Mouse (Mus musculus) G1E (cell line): Measurements from ENCODE around the gene Abcd3. TPM values are rescaled to one million over a fixed set of nuclear protein-coding genes. Genes with fewer than 3 reads are reported as not detected.

Experiments used
- ATAC-seq: 2 replicates; pipeline ENCODE4 v1.8.0; 2016; ENCODE audit warnings: mild to moderate bottlenecking; ENCODE audit not compliant: insufficient number of reproducible peaks, poor library complexity, low FRiP score, severe bottlenecking; ENCODE audit errors: extremely low read depth
- DNase-seq: peaks from one replicate; pipeline ENCODE4 v3.0.0; 2012; ENCODE audit warnings: low spot score
- H3K27me3 ChIP-seq: 2 replicates; pipeline ENCODE4 v1.6.1; 2012; ENCODE audit warnings: mild to moderate bottlenecking, low read length, inconsistent platforms; ENCODE audit not compliant: insufficient read depth
- H3K36me3 ChIP-seq: replicated peaks from 2 replicates; pipeline ENCODE3; 2012; ENCODE audit warnings: mild to moderate bottlenecking, inconsistent platforms
- H3K4me1 ChIP-seq: 2 replicates; pipeline ENCODE4 v1.6.1; 2012; ENCODE audit warnings: low read depth, low read length, inconsistent platforms, mixed read lengths; ENCODE audit not compliant: insufficient read depth
- H3K4me3 ChIP-seq: 2 replicates; pipeline ENCODE4 v1.5.1; 2012; ENCODE audit warnings: low read depth, mild to moderate bottlenecking, inconsistent platforms, low read length, moderate library complexity, mixed read lengths
- H3K9me3 ChIP-seq: replicated peaks from 2 replicates; pipeline ENCODE4 v1.6.1; 2012; ENCODE audit warnings: inconsistent platforms
- CTCF ChIP-seq: IDR thresholded peaks from 2 replicates; pipeline ENCODE4 v1.5.1; 2012; ENCODE audit warnings: low read depth, low read length, inconsistent platforms, mixed read lengths
- GATA1 ChIP-seq: IDR thresholded peaks from 2 replicates; pipeline ENCODE4 v1.6.1; 2012; ENCODE audit warnings: borderline replicate concordance, low read length, inconsistent platforms, mixed read lengths
- GATA2 ChIP-seq: IDR thresholded peaks from 2 replicates; pipeline ENCODE4 v1.6.1; 2012; ENCODE audit warnings: low read depth, low read length, inconsistent platforms, borderline replicate concordance
- POLR2AphosphoS5 ChIP-seq: IDR thresholded peaks from 2 replicates; pipeline ENCODE4 v1.6.1; 2012; ENCODE audit warnings: low read depth, low read length, inconsistent platforms; ENCODE audit not compliant: insufficient replicate concordance
- TAL1 ChIP-seq: conservative IDR thresholded peaks from 2 replicates; pipeline ENCODE4 v1.6.1; 2012; ENCODE audit warnings: low read depth, low read length, inconsistent platforms, mixed read lengths
- polyA plus RNA-seq: library from polyadenylated mRNA; stranded (reverse); fragments of >175 nt; gene quantifications from 2 replicates; pipeline ENCODE4 v1.2.3, GENCODE M21; 2012
- total RNA-seq, 2 experiments: library from RNA; stranded (forward) in 1 of 2; stranded (reverse) in 1 of 2; fragments of 200-1000 nt in 1 of 2; fragments of >200 nt in 1 of 2; fragmentation: Nextera tagmentation in 1 of 2; gene quantifications; 2 replicates each; pipeline ENCODE4 v1.2.3; 2014 to 2017

Abcd3 gene
- total and polyA plus RNA-seq, 3 experiments: 20.4 to 42.0 (median 20.7) TPM

GRCm38 (mm10) chr3:121713816-121714215 lies 101.3 kb downstream of the Abcd3 start:
- Histone ChIP-seq H3K4me3 (no peak overlapping the region), H3K9me3 (no peaks in the 10 kb centered on the region), H3K4me1 (peaks cover 17% of the 10 kb centered on the region), H3K27me3 (peaks cover 57% of the 10 kb centered on the region), H3K36me3 (no peaks in the 10 kb centered on the region)
- no peak for TF ChIP-seq CTCF
- TF ChIP-seq GATA1: no peak
- TF ChIP-seq GATA2: no peak
- TF ChIP-seq TAL1: no peak
- TF ChIP-seq POLR2AphosphoS5: no peak
- DNase-seq: no peak
- no peak for ATAC-seq

GRCm38 (mm10) chr3:121713151-121713701 lies 101.9 kb downstream of the Abcd3 start:
- Histone ChIP-seq H3K4me1 (peaks cover 17% of the 10 kb centered on the region), H3K36me3 (no peaks in the 10 kb centered on the region), H3K9me3 (no peaks in the 10 kb centered on the region), H3K4me3 (no peak overlapping the region), H3K27me3 (peaks cover 55% of the 10 kb centered on the region)
- DNase-seq: no peak
- TF ChIP-seq POLR2AphosphoS5 (no peak), CTCF (no peak), TAL1 (no peak), GATA1 (no peak), GATA2 (no peak)
- no peak; the same call in 1 of the 2 replicates for ATAC-seq

- no peaks in the 10 kb centered on the region for H3K36me3 ChIP-seq
- ATAC-seq: no peak
- H3K27me3 ChIP-seq: peaks cover 50% of the 10 kb centered on the region
- no peaks in the 10 kb centered on the region for H3K9me3 ChIP-seq
- DNase-seq: no peak
- H3K4me1 ChIP-seq: peaks cover 17% of the 10 kb centered on the region
- H3K4me3 ChIP-seq: no peak overlapping the region
- no peak for TF ChIP-seq CTCF
- no peak for TF ChIP-seq GATA1
These were observed 102.9 kb downstream of the Abcd3 start for GRCm38 (mm10) chr3:121712222-121712621.

GRCm38 (mm10) chr3:121710894-121711531 lies 104.1 kb downstream of the Abcd3 start:
- no peak for DNase-seq
- H3K9me3 ChIP-seq: no peaks in the 10 kb centered on the region
- ATAC-seq: no peak

More at GRCm38 (mm10) chr3:121710894-121711531, 104.1 kb downstream of the Abcd3 start:
- TF ChIP-seq GATA1 (no peak), CTCF (no peak), TAL1 (no peak), GATA2 (no peak), POLR2AphosphoS5 (no peak)
- no peaks in the 10 kb centered on the region for H3K36me3 ChIP-seq
- H3K4me1 ChIP-seq: peaks cover 17% of the 10 kb centered on the region
- peaks cover 47% of the 10 kb centered on the region for H3K27me3 ChIP-seq
- H3K4me3 ChIP-seq: no peak overlapping the region

Other genes starting within 250 kb of the Abcd3 start
- not detected in 2 replicates for gene 4930432M17Rik, start 144.5 kb downstream of the Abcd3 start, total RNA-seq (2014; fragmentation: Nextera tagmentation)
- 0.12 and 0.16 TPM in 2 replicates for gene 4930432M17Rik, start 144.5 kb downstream of the Abcd3 start, total RNA-seq (2017)
- gene 4930432M17Rik, start 144.5 kb downstream of the Abcd3 start, polyA plus RNA-seq: not detected in 2 replicates
- not detected in 2 replicates for gene F3, start 91.8 kb downstream of the Abcd3 start, total RNA-seq (2014; fragmentation: Nextera tagmentation)
- not detected in 2 replicates for gene F3, start 91.8 kb downstream of the Abcd3 start, total RNA-seq (2017)
- gene F3, start 91.8 kb downstream of the Abcd3 start, polyA plus RNA-seq: not detected in 2 replicates
- gene Arhgap29, start 137.2 kb upstream of the Abcd3 start, total RNA-seq (2014; fragmentation: Nextera tagmentation): 25.1 and 28.5 TPM in 2 replicates
- gene Arhgap29, start 137.2 kb upstream of the Abcd3 start, total RNA-seq (2017): 5.1 and 5.6 TPM in 2 replicates
- gene Arhgap29, start 137.2 kb upstream of the Abcd3 start, polyA plus RNA-seq: 0.67 and 1.2 TPM in 2 replicates
- 4.0 and 4.5 TPM in 2 replicates for gene Abca4, start 229.1 kb upstream of the Abcd3 start, total RNA-seq (2014; fragmentation: Nextera tagmentation)
- 0.58 and 1.7 TPM in 2 replicates for gene Abca4, start 229.1 kb upstream of the Abcd3 start, total RNA-seq (2017)
- 1.2 and 1.8 TPM in 2 replicates for gene Abca4, start 229.1 kb upstream of the Abcd3 start, polyA plus RNA-seq